Mouse (Mus musculus): ENCODE results near the gene Exosc8. TPM values are rescaled to one million over a fixed set of nuclear protein-coding genes. Genes with fewer than 3 reads are reported as not detected.

Gene Exosc8
- polyA plus RNA-seq, 1 experiment from 2014 or later, result 76.0 TPM

Other genes starting within 250 kb of the Exosc8 start
- gene Supt20, start 42.6 kb downstream of the Exosc8 start, polyA plus RNA-seq (2014; fragmentation: Nextera tagmentation; extraction: Ambion mirVana), result 81.9 and 98.8 TPM in 2 replicates
- 0.73 and 1.1 TPM in 2 replicates for gene Gm21958, start 21.0 kb downstream of the Exosc8 start, polyA plus RNA-seq (2014; fragmentation: Nextera tagmentation; extraction: Ambion mirVana)
- gene Alg5, start 146 bp upstream of the Exosc8 start, polyA plus RNA-seq (2014; fragmentation: Nextera tagmentation; extraction: Ambion mirVana), result 48.3 and 55.5 TPM in 2 replicates
- gene Smad9, start 20.2 kb upstream of the Exosc8 start, polyA plus RNA-seq (2014; fragmentation: Nextera tagmentation; extraction: Ambion mirVana), result 0.30 and 0.43 TPM in 2 replicates
- 45.4 and 59.8 TPM in 2 replicates for gene Rfxap, start 72.4 kb upstream of the Exosc8 start, polyA plus RNA-seq (2014; fragmentation: Nextera tagmentation; extraction: Ambion mirVana)
- gene Sertm1, start 180.5 kb upstream of the Exosc8 start, polyA plus RNA-seq (2014; fragmentation: Nextera tagmentation; extraction: Ambion mirVana), result 1.3 and 2.7 TPM in 2 replicates

Data from midbrain, embryonic 14.5 days (tissue).